Mouse (Mus musculus) limb, embryonic 11.5 days (tissue): ENCODE results near the gene Olfr802. TPM values are rescaled to one million over a fixed set of nuclear protein-coding genes. Genes with fewer than 3 reads are reported as not detected.

Experiments used
- ATAC-seq: fragments of 200-750 bp; cut with Nextera tagmentation; 2 replicates; pipeline ENCODE4 v1.8.0; 2017; ENCODE audit warnings: low read depth; ENCODE audit not compliant: insufficient number of reproducible peaks, low FRiP score, low TSS enrichment
- DNase-seq: peaks from one replicate; pipeline ENCODE4 v3.0.0-alpha.2; 2015; ENCODE audit warnings: low spot score
- H3K27ac ChIP-seq: fragments of 300-500 bp; sonication (generic); replicated peaks from 2 replicates; pipeline ENCODE4 v1.5.1; 2014; ENCODE audit warnings: low read depth, mild to moderate bottlenecking, low read length
- H3K27me3 ChIP-seq: fragments of 300-500 bp; sonication (generic); 2 replicates; pipeline ENCODE4 v1.6.1; 2014; ENCODE audit warnings: mild to moderate bottlenecking, low read length, mixed read lengths; ENCODE audit not compliant: control insufficient read depth, insufficient read depth
- H3K36me3 ChIP-seq: fragments of 300-500 bp; sonication (generic); 2 replicates; pipeline ENCODE4 v1.6.1; 2014; ENCODE audit warnings: mild to moderate bottlenecking, low read length, moderate library complexity, mixed read lengths; ENCODE audit not compliant: control insufficient read depth, insufficient read depth
- H3K4me1 ChIP-seq: fragments of 300-500 bp; sonication (generic); 2 replicates; pipeline ENCODE4 v1.6.1; 2014; ENCODE audit warnings: low read length, mixed read lengths; ENCODE audit not compliant: control insufficient read depth, insufficient read depth
- H3K4me2 ChIP-seq: fragments of 300-500 bp; sonication (generic); 2 replicates; pipeline ENCODE4 v1.6.1; 2014; ENCODE audit warnings: low read depth, mild to moderate bottlenecking, moderate library complexity; ENCODE audit not compliant: severe bottlenecking
- H3K4me3 ChIP-seq: fragments of 300-500 bp; sonication (generic); 2 replicates; pipeline ENCODE4 v1.5.1; 2014; ENCODE audit warnings: low read depth, low read length
- H3K9ac ChIP-seq: fragments of 300-500 bp; sonication (generic); 2 replicates; pipeline ENCODE4 v1.6.1; 2014; ENCODE audit warnings: mild to moderate bottlenecking, low read length
- H3K9me3 ChIP-seq: fragments of 300-500 bp; sonication (generic); 2 replicates; pipeline ENCODE4 v1.6.1; 2016; ENCODE audit warnings: low read length; ENCODE audit not compliant: control insufficient read depth
- WGBS: fragments of 180-500 bp; shearing (Covaris S2); extraction: QIAGEN DNeasy Blood & Tissue Kit; methylation state at CpG from one replicate; pipeline ENCODE4 v1.1.7; 2014; 5-methylcytosine and 5-hydroxymethylcytosine counted together
- polyA plus RNA-seq: library from polyadenylated mRNA; unstranded; fragments of >200 nt; fragmentation: Nextera tagmentation; extraction: Ambion mirVana; gene quantifications from 2 replicates; pipeline ENCODE4 v1.2.1, GENCODE M21; 2014

Gene Olfr802
- not detected in 2 replicates for polyA plus RNA-seq

DNA sequence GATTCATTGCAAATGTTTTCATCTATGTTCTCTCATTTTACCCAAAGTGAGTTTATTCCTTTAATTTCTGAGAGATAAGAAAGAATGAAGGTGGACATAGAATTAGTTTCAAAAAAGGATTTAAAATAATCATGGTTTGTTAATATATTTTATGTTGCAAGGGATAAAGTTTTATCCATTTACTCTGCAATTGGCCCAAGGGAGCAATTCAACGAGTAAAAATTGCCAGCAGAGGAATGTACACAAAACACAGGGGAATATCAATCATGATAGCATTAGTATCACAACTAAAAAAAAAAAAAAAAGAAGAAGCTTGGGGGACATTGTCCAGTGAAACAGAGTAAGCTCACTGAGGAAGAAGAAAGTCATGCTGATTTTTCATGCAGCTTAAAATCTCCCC, at the start of gene Olfr802:
Gene Olfr802, minus strand, starts transcription at position 101 of the 400 bp plus-strand sequence.
- Histone ChIP-seq H3K4me1 (no peaks in the 10 kb centered on the region), H3K9ac (no peak within 1 kb of the TSS), H3K27ac (no peak within 1 kb of the TSS), H3K27me3 (no peaks in the 10 kb centered on the region), H3K36me3 (no peaks in the 10 kb centered on the region), H3K4me2 (no peak within 1 kb of the TSS), H3K9me3 (no peaks in the 10 kb centered on the region), H3K4me3 (no peak within 1 kb of the TSS)
- 74% methylated on average over 1 of the region's 1 CpGs for WGBS
- DNase-seq: no peak
- no peak for ATAC-seq

DNA sequence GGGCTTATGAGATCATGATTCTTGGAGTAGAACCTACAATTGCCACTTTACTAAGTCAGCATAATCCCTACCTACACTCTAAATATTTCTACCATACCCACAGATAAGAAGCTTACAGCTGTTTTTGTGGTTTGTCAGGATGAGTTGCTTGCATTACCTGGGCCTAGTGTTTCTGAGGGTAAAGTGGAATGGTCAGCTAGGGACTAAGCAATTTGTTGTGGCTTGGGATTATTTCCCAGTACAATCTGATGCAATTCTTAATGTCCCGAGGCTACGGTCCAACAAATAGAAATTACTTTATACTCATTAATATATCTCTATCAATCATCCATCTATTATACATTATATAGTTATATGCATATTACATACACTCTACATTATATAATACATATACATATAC, 41.3 kb upstream of the Olfr802 start, which contains the start of gene Olfr805:
Gene Olfr805, minus strand, starts transcription at position 101 of the 400 bp plus-strand sequence.
- no peaks in the 10 kb centered on the region for H3K4me1 ChIP-seq
- H3K27ac ChIP-seq: no peak within 1 kb of the TSS
- H3K9ac ChIP-seq: no peak within 1 kb of the TSS
- H3K9me3 ChIP-seq: no peaks in the 10 kb centered on the region
- H3K27me3 ChIP-seq: no peaks in the 10 kb centered on the region
- DNase-seq: no peak
- no peaks in the 10 kb centered on the region for H3K36me3 ChIP-seq
- ATAC-seq: no peak
- WGBS: 99% methylated on average over 2 of the region's 2 CpGs
- no peak within 1 kb of the TSS for H3K4me3 ChIP-seq
- H3K4me2 ChIP-seq: no peak within 1 kb of the TSS

DNA sequence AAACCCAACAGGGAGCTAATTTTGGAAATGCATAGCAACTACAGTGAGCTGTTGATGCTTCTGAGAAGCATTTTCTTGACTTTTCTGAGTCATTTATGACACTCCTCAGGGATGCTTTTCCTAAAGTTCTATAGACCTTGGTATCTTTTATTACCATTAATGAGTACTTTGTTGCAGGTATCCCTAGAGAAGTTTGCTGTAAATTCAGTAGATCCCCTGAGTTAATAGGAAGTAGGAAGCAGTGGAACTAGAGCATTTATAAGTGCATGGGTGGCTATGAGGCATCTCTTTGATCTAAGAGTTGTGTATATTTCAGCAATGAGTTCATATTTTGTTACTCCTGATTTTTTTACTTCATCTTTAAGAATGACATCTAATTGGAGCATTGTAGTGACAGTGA, 14.9 kb upstream of the Olfr802 start, which contains the start of gene Olfr804:
Gene Olfr804, plus strand, starts transcription at position 301 of the 400 bp plus-strand sequence.
- Histone ChIP-seq H3K4me1 (no peaks in the 10 kb centered on the region), H3K36me3 (no peaks in the 10 kb centered on the region), H3K4me2 (no peak within 1 kb of the TSS), H3K9me3 (no peaks in the 10 kb centered on the region), H3K9ac (no peak within 1 kb of the TSS), H3K27ac (no peak within 1 kb of the TSS), H3K27me3 (no peaks in the 10 kb centered on the region), H3K4me3 (no peak within 1 kb of the TSS)
- ATAC-seq: no peak
- DNase-seq: no peak

DNA sequence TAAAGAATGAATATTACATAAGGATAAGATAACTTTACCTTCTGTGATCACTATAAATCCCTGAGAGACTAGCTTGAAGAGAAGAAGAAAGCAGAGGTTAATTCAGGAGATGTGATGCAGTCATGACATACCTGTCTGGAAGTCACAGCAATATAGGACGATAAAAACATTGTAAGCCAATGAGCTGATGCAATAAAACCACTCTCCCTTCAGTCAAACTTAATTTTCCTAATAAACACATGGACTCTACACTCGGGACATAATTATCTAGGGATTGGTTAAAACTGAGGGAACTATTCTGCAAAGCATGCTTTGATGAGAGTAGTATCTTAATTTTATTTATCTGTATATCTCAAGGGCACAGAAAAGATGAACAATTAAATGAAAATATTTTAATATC, 6.2 kb upstream of the Olfr802 start, which contains the start of gene Olfr803:
Gene Olfr803, minus strand, starts transcription at position 101 of the 400 bp plus-strand sequence.
- Histone ChIP-seq H3K9me3 (no peaks in the 10 kb centered on the region), H3K4me3 (no peak within 1 kb of the TSS), H3K27ac (no peak within 1 kb of the TSS), H3K4me1 (no peaks in the 10 kb centered on the region), H3K27me3 (no peaks in the 10 kb centered on the region), H3K4me2 (no peak within 1 kb of the TSS), H3K36me3 (no peaks in the 10 kb centered on the region), H3K9ac (no peak within 1 kb of the TSS)
- WGBS: 80% methylated on average over 2 of the region's 2 CpGs
- no peak for ATAC-seq
- DNase-seq: no peak

- no peak within 1 kb of the TSS for H3K27ac ChIP-seq
- no peak for ATAC-seq
- no peak within 1 kb of the TSS for H3K9ac ChIP-seq
- DNase-seq: no peak
- H3K4me2 ChIP-seq: no peak within 1 kb of the TSS
- H3K36me3 ChIP-seq: no peaks in the 10 kb centered on the region
- 86% methylated on average over 1 of the region's 1 CpGs for WGBS
- H3K4me3 ChIP-seq: no peak within 1 kb of the TSS
- H3K27me3 ChIP-seq: no peaks in the 10 kb centered on the region
- no peaks in the 10 kb centered on the region for H3K4me1 ChIP-seq
- no peaks in the 10 kb centered on the region for H3K9me3 ChIP-seq
Observed at GRCm38 (mm10) chr10:129673765-129674164, 14.2 kb downstream of the Olfr802 start, which contains the start of gene Olfr801. Gene Olfr801, minus strand, starts transcription at chr10:129673865.

DNA sequence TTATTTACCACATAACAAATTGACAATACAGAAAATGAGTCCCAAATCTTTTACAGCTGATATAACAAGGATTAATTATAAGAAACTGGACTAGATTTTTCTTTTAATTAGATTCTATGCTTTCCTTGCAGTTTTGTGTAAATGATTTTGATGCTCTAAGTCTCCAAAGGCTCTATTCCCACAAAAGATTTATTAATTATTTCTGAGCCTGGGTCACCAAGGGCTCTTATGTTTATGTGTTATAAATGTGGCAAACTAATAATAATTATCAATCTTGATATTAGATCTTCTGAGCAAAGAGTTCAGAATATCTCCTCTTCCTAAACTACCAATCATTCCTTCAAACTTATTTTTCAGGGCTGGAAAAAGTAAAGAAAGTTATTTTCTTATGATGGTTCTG, 30.6 kb downstream of the Olfr802 start, which contains the start of gene Olfr800:
Gene Olfr800, plus strand, starts transcription at position 301 of the 400 bp plus-strand sequence.
- H3K9ac ChIP-seq: no peak within 1 kb of the TSS

DNA sequence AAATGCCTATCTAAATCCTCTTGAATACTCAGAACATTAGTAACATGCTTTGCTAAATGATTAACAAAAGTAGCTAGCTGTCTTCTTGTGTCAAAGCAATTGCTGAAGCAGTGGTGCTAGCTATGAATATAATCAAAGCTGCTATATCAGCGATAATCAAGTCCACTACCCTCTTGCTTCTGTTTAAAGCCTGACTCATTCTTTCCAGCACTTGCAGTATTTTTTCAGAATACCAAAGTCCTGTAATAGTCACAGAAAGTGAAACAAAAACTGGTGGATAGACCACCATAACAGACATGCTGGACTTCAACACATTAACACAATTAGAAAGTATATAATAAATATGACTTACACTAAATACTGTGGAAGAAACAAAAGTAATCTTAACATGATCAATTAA, 36.2 kb downstream of the Olfr802 start:
- Histone ChIP-seq H3K4me3 (no peak overlapping the region), H3K36me3 (no peaks in the 10 kb centered on the region), H3K4me1 (no peaks in the 10 kb centered on the region), H3K27ac (no peak overlapping the region), H3K9me3 (no peaks in the 10 kb centered on the region), H3K27me3 (no peaks in the 10 kb centered on the region), H3K4me2 (no peak overlapping the region), H3K9ac (no peak overlapping the region)
- WGBS: 85% methylated on average over 1 of the region's 1 CpGs
- no peak for DNase-seq
- no peak for ATAC-seq

More for the DNA sequence above, 30.6 kb downstream of the Olfr802 start, which contains the start of gene Olfr800:
- Histone ChIP-seq H3K27me3 (no peaks in the 10 kb centered on the region), H3K9me3 (no peaks in the 10 kb centered on the region), H3K4me2 (no peak within 1 kb of the TSS), H3K27ac (no peak within 1 kb of the TSS), H3K4me3 (no peak within 1 kb of the TSS), H3K4me1 (no peaks in the 10 kb centered on the region), H3K36me3 (no peaks in the 10 kb centered on the region)
- no peak for ATAC-seq
- no peak for DNase-seq

GRCm38 (mm10) chr10:129637184-129637583, 50.8 kb downstream of the Olfr802 start, which contains the start of gene Olfr799:
Gene Olfr799, plus strand, starts transcription at chr10:129637484.
- DNase-seq: no peak
- WGBS: 49% methylated on average over 1 of the region's 1 CpGs
- no peaks in the 10 kb centered on the region for H3K9me3 ChIP-seq

DNA sequence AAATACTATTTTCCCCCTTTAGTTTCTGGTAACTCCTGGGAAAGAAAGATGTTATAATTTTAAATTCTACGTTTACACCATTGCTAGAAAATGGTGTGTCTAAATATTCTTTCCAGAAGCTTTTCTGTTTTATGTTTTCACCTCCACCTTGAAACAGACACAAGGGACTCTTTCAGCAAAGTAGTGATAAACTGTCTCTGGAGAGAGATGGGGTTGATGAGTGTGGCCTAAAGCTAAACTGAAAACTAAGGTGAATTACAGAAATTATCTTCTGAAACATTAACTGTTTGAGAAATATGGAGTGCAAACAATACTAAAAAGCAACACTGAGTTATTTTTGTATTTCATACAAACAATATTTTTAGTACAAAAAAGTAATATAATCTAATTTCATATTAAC, 60.1 kb downstream of the Olfr802 start, which contains the start of gene Olfr798:
Gene Olfr798, minus strand, starts transcription at position 101 of the 400 bp plus-strand sequence.
- DNase-seq (no peak), ATAC-seq (no peak)
- Histone ChIP-seq H3K9me3 (no peaks in the 10 kb centered on the region), H3K4me3 (no peak within 1 kb of the TSS), H3K27ac (no peak within 1 kb of the TSS), H3K4me2 (no peak within 1 kb of the TSS), H3K36me3 (no peaks in the 10 kb centered on the region), H3K27me3 (no peaks in the 10 kb centered on the region), H3K9ac (no peak within 1 kb of the TSS), H3K4me1 (no peaks in the 10 kb centered on the region)
- 87% methylated on average over 1 of the region's 1 CpGs for WGBS

More at GRCm38 (mm10) chr10:129637184-129637583, 50.8 kb downstream of the Olfr802 start, which contains the start of gene Olfr799:
- no peak within 1 kb of the TSS for H3K9ac ChIP-seq
- H3K27me3 ChIP-seq: no peaks in the 10 kb centered on the region
- H3K4me2 ChIP-seq: no peak within 1 kb of the TSS
- no peak within 1 kb of the TSS for H3K4me3 ChIP-seq
- H3K4me1 ChIP-seq: no peaks in the 10 kb centered on the region
- ATAC-seq: no peak
- H3K36me3 ChIP-seq: no peaks in the 10 kb centered on the region
- no peak within 1 kb of the TSS for H3K27ac ChIP-seq
